10 mouse cellular contexts compared by ENCODE assay signal in the genomic region with DNA sequence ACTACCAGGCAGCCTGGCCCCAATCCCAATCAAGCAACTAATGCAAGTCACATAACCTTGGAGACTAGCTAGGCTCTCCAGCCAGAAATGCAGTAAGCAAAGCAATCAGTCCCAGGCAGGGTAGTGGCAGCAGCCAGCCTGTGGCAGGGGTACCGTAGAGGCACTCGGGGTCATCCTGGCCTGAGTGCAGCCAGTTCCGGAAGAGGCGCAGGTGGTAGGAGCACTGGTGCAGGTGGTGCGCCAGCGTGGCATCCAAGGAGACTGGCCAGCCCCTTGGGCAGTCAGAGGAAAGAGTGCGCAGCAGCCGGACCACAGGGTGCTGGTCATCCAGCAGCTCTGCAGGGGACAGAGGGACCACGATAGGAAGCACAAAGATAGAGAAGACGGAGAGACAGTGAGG.
"Had no signal": no experiment of that assay in that cellular context is flagged by ENCODE, and none has a peak within 500 bp of the region (broad histone marks: within the 10 kb centered on the region; RNA-seq: fewer than 3 reads in every experiment).

No protein-coding gene starts in this region.

- H3K27ac ChIP-seq: layer of hippocampus, adult 2 months; left cerebral cortex, adult 2 months; limb, embryonic 10.5 days; liver, embryonic 15.5 days; midbrain, embryonic 13.5 days; stomach, postnatal 0 days had no signal

- H3K9me3 ChIP-seq: limb, embryonic 10.5 days; liver, embryonic 15.5 days; midbrain, embryonic 13.5 days had no signal

- H3K4me3 ChIP-seq: layer of hippocampus, adult 2 months; left cerebral cortex, adult 2 months; limb, embryonic 10.5 days; liver, embryonic 15.5 days; midbrain, embryonic 13.5 days had no signal

- H3K36me3 ChIP-seq: limb, embryonic 10.5 days; liver, embryonic 15.5 days had no signal

- H3K4me1 ChIP-seq: liver, embryonic 15.5 days; midbrain, embryonic 13.5 days had no signal

- DNase-seq: kidney, postnatal 10 days; kidney, postnatal 4 days; lung, adult 2 months; thymus, postnatal 4 days had no signal

- H3K27me3 ChIP-seq: liver, embryonic 15.5 days; midbrain, embryonic 13.5 days had no signal
